Mouse (Mus musculus) gastrocnemius, adult 2 months (tissue): ENCODE data around the gene Prrg4. TPM values are rescaled to one million over a fixed set of nuclear protein-coding genes. Genes with fewer than 3 reads are reported as not detected.
"Not testable (repeated sequence)": the region's sequence is repeated elsewhere in the genome, so short reads cannot be mapped to it uniquely, and the experiment has no call there.

Source experiments
- DNase-seq: peaks from one replicate; pipeline ENCODE4 v3.0.0; 2022
- H3K27ac ChIP-seq: fragments of 200-600 bp; 2 replicates; pipeline ENCODE4 v1.8.1; 2022; ENCODE audit warnings: mild to moderate bottlenecking
- H3K4me3 ChIP-seq: fragments of 200-600 bp; 2 replicates; pipeline ENCODE4 v1.8.1; 2022; ENCODE audit warnings: mild to moderate bottlenecking, moderate library complexity
- CTCF ChIP-seq: fragments of 200-600 bp; IDR thresholded peaks from 2 replicates; pipeline ENCODE4 v1.8.1; 2022; ENCODE audit warnings: antibody characterized with exemption, mild to moderate bottlenecking, moderate library complexity
- intact Hi-C: fragments of 180-260 bp; cut with DNase I; formaldehyde crosslinking; loops from one replicate; pipeline ENCODE4 v1.15.1; 2025
- long read RNA-seq, 2 experiments: library from polyadenylated mRNA; stranded (forward); transcript quantifications; one replicate each; pipeline ENCODE4 v2.0.0; 2021
- total RNA-seq, 2 experiments: library from RNA; stranded (reverse); gene quantifications; 2 replicates each; pipeline ENCODE4 v1.2.3; 2021

Prrg4 gene
- total RNA-seq = under 1 TPM; 0.20 to 0.23 TPM
- long read RNA-seq, experiment 1 = 0 reads
- long read RNA-seq, experiment 2 = 0 reads

DNA sequence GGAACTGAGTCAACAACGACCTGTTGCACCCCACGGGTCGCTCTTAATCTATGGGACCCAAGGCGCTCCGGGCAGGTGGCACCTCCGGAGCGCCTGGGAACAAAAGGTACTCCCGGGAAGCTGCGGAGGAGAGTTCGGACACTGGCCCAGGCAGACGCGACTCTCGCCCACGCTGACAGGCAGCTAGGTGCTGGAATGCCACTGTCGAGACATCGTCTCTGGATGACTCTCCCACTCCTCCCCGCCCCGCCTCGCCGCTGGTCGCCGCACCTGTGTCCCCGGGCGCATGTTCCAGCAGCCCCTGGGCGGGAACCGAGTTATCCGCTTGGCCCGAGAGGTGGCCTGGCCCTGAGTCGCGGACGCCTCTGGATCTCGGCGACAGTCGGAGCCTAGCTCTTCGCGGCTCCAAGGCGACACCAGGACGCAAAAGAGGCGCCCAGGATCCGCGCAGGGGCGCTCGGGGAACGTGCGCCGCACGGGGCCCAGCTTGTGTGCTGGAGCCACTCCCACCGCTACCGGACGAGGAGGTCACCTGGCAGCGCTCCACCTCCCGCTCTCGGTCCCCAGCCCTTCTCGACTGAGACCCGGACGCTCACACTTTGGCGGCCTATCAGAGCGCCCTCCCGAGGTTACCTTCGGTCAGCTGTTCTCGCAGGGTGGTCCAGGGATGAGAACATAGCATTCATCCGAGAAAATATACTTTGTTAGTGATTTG is at the start of gene Prrg4:
TSS of gene Prrg4 (minus strand) at position 601 of the 715 bp plus-strand sequence.
- peak within 1 kb of the TSS; percentile 35 for H3K27ac ChIP-seq
- TF ChIP-seq CTCF = peak; percentile 7; the same call in 1 of the 2 replicates
- H3K4me3 ChIP-seq = peak within 1 kb of the TSS; percentile 68
- intact Hi-C loops = no loop called here
- DNase-seq = peak; percentile 62

- peak; percentile 71 for DNase-seq
- Histone ChIP-seq H3K4me3 (peak overlapping the region; percentile 40), H3K27ac (no peak overlapping the region)
- peak; percentile 88 for TF ChIP-seq CTCF
- intact Hi-C loops = loop anchor here (2.0 kb wide), 1 partner anchor 343 kb away; no protein-coding TSS in a partner anchor
These were observed 38.3 kb upstream of the Prrg4 start for GRCm38 (mm10) chr2:104887882-104888566.

DNA sequence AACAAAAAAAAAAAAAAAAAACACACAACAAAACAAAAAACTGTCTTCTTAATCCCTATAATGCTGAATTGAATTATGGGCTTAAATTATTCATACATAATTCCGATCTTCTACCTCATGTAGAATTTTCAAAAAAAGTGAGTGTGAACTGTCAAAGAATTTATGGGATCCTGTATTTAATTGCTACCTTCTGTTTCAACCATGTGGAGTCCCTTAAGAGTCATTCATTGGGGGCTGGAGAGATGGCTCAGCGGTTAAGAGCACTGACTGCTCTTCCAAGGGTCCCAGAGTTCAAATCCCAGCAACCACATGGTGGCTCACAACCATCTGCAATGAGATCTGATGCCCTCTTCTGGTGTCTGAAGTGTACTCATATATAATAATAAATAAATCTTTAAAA is 37.7 kb upstream of the Prrg4 start:
- intact Hi-C loops, H3K4me3 ChIP-seq, DNase-seq, H3K27ac ChIP-seq: not testable (repeated sequence)

DNA sequence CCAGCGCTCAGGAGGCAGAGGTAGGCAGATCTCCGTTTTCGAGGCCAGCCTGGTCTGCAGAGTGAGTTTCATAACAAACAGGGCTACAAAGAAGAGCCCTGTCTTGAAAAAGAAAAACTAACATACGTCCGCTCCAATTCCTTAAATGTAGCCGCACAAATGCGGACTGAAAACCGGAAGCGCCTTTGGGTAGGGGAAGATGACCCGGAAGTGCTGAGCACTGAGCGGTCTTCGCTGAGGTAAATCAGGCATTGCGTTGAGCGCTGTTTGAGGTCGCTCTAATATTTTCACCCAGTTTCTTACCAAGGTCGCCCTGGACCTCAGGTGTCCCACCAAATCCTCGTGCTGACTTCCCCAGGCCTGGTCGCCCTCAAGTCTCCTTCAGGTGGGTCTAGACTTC is 36.4 kb upstream of the Prrg4 start:
- Histone ChIP-seq H3K27ac (no peak overlapping the region), H3K4me3 (no peak overlapping the region)
- intact Hi-C loops = no loop called here
- no peak for DNase-seq
- TF ChIP-seq CTCF = no peak

DNA sequence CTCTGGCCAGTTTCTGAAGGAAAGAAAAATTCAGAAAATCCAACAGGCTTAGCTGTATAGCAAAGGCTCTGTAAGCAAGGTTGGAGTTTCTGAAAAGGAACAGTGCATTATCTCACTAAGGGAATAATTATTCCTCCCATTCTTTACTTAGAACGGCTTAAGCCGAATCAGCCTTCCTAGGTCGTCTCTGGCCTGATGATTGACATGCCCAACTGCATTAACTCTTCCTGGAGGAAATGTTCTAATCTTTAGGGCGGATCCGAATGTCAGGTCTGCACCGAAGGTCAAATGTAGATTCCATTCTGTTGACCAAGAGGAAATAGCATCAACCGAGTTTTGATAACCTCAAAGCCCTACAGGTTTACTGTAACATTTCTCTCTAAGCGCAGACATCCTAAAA is 29.1 kb upstream of the Prrg4 start:
- intact Hi-C loops = no loop called here
- no peak for DNase-seq
- TF ChIP-seq CTCF = no peak
- no peak overlapping the region for H3K4me3 ChIP-seq
- no peak overlapping the region for H3K27ac ChIP-seq

DNA sequence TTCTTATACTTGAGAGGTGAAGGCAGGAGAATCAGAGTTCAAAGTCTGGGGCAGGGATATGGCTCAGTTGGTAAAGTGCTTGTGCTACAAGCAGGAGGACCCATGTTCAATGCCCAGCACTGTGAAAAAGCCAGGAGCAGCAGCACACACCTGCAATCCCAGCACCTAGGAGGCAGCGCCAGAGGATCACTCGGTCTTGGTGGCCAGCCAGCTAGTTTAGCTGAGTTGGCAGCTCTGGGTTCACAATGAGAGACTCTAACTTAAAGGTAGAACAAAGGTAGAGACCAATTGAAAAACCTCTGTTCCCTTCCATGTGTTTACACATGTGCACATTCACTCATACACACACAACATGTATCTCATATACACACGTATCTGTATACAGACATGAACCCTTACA is 19.4 kb upstream of the Prrg4 start:
- DNase-seq = no peak
- Histone ChIP-seq H3K27ac (no peak overlapping the region), H3K4me3 (no peak overlapping the region)
- TF ChIP-seq CTCF = no peak
- intact Hi-C loops = no loop called here

DNA sequence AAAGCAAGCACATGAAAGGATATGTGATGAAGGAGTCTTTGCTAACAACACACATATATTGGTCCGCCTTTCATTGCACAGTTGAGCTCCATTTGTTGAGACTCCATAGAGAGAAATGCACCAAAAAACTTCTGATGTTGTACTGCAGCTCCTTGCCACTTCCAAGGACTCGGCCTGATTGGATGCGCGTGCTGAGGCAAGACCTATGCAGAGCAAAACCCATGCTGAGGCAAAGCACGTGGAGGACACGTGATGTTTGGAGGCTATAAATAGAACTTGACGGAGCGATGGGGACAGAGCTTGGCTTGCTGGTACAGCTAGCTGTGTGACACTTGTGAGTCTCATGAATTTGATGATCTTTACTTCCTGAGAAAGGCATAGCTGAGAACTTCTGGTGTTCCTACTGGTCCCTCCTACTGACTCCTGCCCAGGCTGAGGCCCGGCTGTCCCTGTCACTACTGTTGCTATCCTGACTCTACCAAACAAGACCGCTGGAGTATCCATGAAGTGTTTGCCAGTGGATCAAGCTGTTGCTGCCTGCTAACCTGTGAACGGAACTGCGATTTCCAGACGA is 17.7 kb upstream of the Prrg4 start, which contains the start of gene Ccdc73:
TSS of gene Ccdc73 (plus strand) at position 524 of the 574 bp plus-strand sequence.
- no peak for DNase-seq
- intact Hi-C loops = no loop called here
- no peak within 1 kb of the TSS for H3K27ac ChIP-seq
- no peak within 1 kb of the TSS for H3K4me3 ChIP-seq
- no peak for TF ChIP-seq CTCF

DNA sequence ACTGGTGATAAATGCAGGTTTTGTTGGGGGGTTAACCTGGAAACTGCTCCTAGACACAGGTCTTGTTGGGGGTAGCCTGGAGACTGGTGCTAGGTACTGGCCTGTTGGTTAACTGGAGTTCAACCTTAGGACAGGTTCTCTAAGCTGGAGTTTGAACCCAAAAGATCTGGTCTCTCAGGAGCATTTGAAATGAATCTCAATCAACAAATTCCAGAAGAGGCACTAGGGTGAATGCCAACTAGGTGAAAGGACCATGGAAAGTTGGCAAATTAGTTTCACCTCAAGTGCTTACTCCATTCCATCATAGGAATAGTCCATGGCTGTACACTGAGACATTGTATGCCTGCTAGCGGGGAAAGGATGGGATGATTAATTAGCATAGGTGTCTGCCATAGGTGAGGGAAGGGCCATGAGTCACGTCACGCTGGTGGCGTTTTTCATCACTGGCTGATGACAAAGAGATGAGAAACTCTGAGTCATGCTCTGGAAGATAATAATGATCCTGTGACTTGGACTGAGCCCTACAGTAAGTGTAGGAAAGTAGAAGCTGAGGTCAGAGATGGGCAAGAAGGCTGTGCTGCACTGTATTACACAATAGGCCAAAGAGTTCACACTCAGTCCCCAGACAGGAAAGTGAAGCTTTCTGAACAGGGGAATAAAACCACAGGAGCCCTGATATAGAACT is 14.6 kb upstream of the Prrg4 start:
- no peak for DNase-seq
- TF ChIP-seq CTCF = no peak
- Histone ChIP-seq H3K27ac (no peak overlapping the region), H3K4me3 (no peak overlapping the region)
- intact Hi-C loops = no loop called here

DNA sequence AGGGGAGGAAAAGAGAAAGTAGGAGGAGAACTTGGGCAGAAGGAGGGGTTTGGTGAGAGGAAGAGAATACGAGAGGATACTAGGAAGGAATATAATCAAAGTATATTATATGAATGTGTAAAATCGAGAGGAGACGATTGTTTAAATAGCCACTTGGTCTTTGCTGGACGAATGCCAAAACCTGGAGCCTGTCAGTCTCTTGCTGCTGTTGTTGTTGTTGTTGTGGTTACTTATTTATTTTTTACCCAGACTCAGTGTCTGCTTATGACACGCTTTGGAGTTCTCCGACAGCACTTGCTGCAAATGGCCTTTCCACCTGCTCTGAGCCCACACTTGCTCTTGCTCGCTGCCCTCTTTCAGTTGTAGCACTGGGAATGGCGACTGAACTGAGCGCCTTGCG is 10.8 kb upstream of the Prrg4 start:
- Histone ChIP-seq H3K27ac (no peak overlapping the region), H3K4me3 (no peak overlapping the region)
- intact Hi-C loops = no loop called here
- no peak for DNase-seq
- TF ChIP-seq CTCF = no peak

DNA sequence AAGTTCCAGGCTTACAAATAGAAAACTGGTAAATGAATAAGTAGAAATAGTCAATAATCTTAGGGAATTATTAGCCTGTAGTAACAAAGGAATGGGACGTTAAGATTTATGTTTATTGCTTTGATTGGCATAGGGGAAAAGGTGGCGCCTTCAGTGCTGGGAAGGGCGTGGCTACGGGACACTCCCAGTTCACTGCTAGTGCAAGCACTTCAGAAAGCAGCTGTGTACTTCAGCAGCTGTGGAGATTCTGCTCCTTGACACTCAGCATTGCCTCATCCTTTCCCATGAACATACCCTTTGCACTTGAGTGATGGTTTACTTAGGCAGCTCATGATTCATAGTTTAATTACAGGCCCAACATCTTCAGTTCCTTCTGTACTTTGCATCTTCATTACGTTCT is 9.4 kb upstream of the Prrg4 start:
- intact Hi-C loops = no loop called here
- no peak for TF ChIP-seq CTCF
- DNase-seq = no peak
- no peak overlapping the region for H3K4me3 ChIP-seq
- H3K27ac ChIP-seq = no peak overlapping the region

- H3K27ac ChIP-seq, DNase-seq, H3K4me3 ChIP-seq, intact Hi-C loops: not testable (repeated sequence)
These were observed 8.4 kb upstream of the Prrg4 start for GRCm38 (mm10) chr2:104858083-104858482.

DNA sequence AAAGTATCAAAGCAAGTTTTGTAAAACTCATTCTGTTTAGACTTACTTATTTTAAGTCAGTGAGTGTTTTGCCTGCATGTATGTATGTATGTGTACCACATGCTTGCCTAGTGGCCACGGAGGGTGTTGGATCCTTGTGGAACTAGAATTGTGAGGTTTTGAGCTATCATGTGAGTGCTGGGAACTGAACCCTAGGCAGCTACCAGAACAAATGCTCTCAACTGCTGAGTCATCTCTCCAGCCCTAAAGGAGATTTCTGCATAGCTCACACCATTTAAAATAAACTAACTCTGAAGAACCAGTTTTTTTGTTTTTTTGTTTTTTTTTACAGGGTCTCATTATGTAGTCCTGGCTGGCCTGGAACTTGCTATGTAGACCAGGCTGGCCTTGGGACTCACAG is 6.5 kb upstream of the Prrg4 start:
- Histone ChIP-seq H3K27ac (no peak overlapping the region), H3K4me3 (no peak overlapping the region)
- no peak for TF ChIP-seq CTCF
- intact Hi-C loops = no loop called here
- no peak for DNase-seq

GRCm38 (mm10) chr2:104855732-104856131 is 6.1 kb upstream of the Prrg4 start:
- intact Hi-C loops = no loop called here
- no peak for TF ChIP-seq CTCF
- no peak for DNase-seq
- Histone ChIP-seq H3K4me3 (no peak overlapping the region), H3K27ac (no peak overlapping the region)
